Mouse (Mus musculus) kidney, adult 18-20 months (tissue): ENCODE data around the gene Itpk1.
A peak's percentile ranks its signal among the peaks of the same experiment; 100 is the strongest.

Experiments used
- DNase-seq: peaks from one replicate; pipeline ENCODE4 v3.0.0; 2021

Gene Itpk1

GRCm38 (mm10) chr12:102704457-102705198 lies at the start of gene Itpk1:
Gene Itpk1, minus strand, starts transcription at chr12:102704930.
- DNase-seq, result peak; percentile 56

GRCm38 (mm10) chr12:102748256-102748655 lies 43.5 kb upstream of the Itpk1 start:
- DNase-seq, result no peak

GRCm38 (mm10) chr12:102744839-102745238 lies 40.1 kb upstream of the Itpk1 start:
- DNase-seq, result no peak

DNA sequence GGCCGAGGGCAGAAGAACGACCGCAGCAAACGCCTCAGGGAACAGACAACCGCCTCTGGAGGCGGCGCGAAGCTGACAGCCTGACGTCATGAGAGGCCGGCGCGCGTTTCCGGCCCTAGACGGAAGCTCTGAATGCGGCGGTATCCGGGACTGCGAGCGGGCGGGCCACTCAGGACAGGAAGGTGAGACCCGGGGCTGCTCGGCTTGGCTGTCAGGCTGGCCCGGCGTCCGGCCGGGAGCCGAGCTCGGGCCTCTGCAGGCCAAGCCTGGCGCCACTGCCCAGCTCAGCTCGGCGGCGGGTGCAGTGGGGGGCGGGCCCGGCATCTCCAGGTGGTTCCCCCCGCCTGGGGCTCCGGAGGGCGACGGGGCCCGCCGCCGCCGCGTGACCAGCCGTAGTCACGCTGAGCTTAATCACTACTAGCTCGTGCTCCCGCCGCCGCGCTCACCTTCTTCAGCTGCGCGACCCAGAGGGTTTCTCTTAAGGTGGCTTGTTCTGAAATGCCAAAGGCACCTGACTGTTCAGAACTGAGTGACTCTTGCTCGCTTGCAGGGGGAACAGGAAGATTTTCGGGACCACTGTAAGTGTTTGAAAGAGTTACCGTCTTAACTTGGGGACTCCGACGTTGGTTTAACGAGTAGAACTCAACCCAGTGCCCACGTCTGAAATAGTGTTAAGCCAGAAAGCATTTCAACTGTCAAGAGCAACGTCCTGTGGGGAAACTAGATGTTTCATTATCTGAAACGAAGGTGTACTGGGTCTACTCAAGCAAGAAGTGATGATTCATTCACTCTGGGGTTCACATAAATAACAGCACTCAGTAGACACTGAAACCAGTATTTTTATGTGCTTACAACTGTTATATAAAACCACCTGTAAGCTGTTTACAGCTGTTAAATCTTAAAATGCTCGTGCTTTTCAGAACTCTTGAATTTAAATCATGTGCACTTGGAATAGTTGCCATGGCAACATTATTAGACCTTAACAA lies 39.2 kb upstream of the Itpk1 start, which contains the start of the genes Moap1 and Tmem251:
Gene Moap1, minus strand, starts transcription at position 73 of the 986 bp plus-strand sequence.
Gene Tmem251, plus strand, starts transcription at position 174 of the 986 bp plus-strand sequence.
- peak; percentile 92 for DNase-seq

GRCm38 (mm10) chr12:102743036-102743588 lies 38.4 kb upstream of the Itpk1 start:
- DNase-seq, result no peak

DNA sequence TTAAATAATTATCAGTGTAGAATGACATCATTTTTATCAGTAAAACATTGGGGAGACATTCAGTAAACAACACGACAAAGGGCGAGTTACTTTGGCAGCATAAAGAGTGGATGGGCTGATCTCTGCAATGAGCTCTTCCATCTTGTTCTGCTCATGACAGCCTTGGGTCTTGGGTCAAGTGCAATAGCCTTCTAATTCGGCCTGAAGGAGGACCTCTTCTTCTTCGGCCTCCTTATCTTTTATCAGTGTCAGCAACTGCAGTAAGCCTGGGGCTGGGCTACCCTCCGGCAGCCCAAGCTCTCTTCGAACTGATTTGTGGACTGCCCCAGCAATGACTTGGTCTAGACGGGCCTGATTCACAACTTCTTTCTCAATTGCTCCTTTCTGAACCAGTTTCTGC lies 37.3 kb upstream of the Itpk1 start:
- no peak for DNase-seq

DNA sequence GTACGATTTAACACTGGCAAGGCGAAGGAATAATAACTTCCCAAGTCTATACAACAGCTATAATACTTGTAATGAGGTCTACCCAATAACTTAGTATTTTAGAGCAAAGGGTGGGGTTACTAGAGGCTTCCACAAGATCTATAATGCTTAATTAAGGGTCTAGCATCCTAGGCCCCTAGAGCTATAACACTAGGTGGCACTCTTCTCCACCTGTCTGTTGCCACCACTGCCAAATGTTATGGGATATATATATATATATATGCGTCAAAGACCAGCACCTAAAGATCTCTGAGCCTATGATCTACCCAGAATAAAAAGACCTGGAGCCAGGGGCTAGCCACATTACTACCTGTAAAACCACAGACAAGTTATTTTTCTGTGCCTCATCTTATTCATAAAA lies 35.6 kb upstream of the Itpk1 start:
- DNase-seq, result no peak

DNA sequence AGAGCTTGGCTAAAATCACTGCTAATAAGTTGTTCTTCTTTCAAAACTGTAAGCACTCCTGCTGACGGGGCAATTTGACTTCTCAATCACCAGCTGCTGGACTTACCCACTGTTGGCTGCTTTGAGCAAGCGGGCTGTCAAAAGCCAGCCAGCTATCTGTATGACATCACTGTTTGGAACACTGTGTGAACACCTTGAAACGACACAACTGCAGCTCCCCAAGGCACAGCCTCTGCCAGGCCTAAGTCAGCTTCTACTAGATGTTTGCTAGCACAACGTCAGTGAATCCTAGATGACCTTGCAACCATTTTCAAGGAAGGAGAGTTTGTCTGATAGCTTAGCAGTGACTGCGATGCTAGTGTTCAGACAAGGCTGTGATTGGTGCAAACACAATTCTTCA lies 34.4 kb upstream of the Itpk1 start:
- no peak for DNase-seq

- peak; percentile 65 for DNase-seq
These were observed 28.7 kb upstream of the Itpk1 start for GRCm38 (mm10) chr12:102733381-102733780.

GRCm38 (mm10) chr12:102730798-102731619 lies 26.3 kb upstream of the Itpk1 start:
- DNase-seq, result no peak

- peak; percentile 72 for DNase-seq
These were observed 25.4 kb upstream of the Itpk1 start for GRCm38 (mm10) chr12:102729855-102730797.

GRCm38 (mm10) chr12:102725761-102726175 lies 21.0 kb upstream of the Itpk1 start:
- no peak for DNase-seq

DNA sequence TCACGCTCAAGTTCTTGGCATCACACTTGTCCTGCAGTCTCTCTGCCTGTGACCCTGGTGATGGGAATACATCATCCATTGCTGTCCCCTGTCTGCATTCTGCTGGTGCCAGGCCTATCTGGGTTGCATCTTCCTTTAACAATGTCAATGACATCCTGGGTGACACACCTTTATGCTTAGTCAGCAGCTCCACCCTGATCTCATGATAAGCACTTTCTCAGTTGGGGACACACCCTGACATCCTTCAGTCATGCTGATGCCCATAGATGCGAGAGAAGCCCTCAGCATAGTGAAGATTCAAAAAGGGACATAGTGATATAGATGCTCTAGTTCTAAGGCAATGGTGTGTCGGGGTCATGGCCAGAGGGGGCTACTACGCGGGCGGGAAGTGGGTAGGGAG lies 20.4 kb upstream of the Itpk1 start:
- DNase-seq, result no peak

DNA sequence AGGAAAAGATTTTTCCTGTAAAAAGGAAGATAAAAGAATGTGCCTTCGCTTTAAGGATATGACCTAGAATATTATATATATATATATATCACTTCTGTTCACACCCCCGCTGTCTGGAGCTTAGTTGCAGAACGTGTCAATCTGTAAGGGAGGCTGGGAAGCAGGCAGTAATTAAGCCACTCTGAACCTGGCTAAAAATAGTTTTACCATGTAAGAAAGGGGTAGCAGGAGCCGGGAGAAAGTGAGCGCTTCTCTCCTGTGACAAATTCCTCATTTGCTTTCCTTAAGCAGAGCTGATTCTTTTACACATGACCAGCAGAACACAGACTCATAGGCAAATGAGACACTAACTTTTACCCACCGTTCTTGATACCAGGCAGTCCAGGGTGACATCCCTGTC lies 19.1 kb upstream of the Itpk1 start:
- no peak for DNase-seq

GRCm38 (mm10) chr12:102722966-102723365 lies 18.2 kb upstream of the Itpk1 start:
- DNase-seq, result no peak

DNA sequence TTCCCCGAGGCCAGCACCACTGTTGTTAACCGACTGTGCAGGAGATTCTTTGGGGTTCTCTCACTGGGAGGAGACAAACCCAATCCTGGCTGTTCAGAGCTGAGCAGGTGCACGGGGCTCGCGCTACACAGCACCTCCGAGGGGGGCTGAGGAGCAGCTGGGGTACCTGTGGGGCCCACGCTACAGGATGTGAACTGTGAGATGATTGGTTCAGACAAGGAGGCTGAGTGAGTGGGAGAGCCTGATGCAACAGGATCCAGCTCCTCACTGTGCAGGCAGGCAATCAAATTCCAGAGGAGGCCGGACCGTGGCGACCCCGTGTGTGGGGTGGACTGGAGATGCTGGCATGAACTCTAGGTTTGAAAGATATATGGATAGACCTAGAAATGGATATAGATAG lies 17.7 kb upstream of the Itpk1 start:
- no peak for DNase-seq

DNA sequence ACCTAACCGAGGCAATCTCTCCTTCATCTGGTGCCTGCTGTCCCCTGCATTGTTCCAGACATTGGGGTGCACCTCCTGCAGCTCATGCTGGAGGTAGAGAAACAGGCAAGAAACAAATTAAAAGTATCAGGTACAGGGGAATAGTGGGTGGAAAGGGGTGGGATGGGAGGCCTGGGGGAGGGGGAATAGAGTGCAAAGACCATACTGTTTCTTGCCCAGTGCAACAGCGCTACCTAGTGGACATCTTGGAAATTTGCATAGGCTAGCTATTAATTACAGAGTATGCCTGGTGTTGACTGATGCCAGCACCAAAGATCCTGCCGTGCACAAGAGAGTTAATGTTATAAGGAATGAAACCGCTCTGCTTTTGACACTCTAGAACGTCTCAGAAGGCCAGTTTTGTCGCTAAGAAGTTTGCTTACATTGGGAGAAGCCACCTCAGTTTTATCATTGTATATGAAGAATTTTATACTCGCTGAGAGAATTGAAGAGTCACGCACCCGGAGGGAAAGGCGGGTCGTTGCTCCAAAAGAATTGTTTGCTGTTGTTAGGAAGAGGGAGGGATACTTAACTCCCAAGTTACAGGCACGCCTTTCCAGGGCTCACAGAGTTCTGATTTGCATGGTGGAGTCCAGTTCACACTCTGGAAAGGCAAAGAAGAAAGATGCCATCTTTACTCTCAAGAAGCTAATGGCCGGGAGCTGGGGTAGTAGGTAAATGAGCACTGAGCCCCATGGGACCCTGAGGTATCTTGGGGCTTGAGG lies 15.0 kb upstream of the Itpk1 start:
- no peak for DNase-seq

GRCm38 (mm10) chr12:102714654-102715395 lies 10.1 kb upstream of the Itpk1 start:
- no peak for DNase-seq

DNA sequence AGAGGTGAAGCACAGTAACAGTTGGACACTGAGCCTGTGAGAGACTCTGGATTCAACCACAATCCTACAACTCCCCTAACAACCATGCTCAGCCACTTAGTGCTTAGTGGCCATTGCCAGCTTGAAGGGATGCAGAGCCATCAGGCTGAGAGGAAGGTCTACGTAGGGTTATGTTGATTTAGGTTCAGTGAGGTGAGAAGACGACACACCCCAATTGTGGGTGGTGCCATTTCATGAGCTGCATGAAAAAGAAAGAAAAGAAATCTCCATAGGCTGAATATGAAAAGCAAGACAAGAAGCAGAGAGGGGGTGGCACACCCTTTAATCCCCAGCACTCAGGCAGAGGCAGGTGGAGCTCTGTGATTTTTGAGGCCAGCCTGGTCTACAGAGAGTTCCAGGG lies 9.4 kb upstream of the Itpk1 start:
- no peak for DNase-seq
